Mouse (Mus musculus) cerebral cortex, adult 2 months (tissue): Measurements from ENCODE around the gene Dnah8.

Experiments used
- WGBS: fragments of 180-500 bp; shearing (Covaris S2); methylation state at CpG from one replicate; pipeline ENCODE4 v1.1.7; 2018; 5-methylcytosine and 5-hydroxymethylcytosine counted together

Gene Dnah8

GRCm38 (mm10) chr17:30825731-30826304 lies 201.7 kb downstream of the Dnah8 start:
- WGBS: 38% methylated on average over 11 of the region's 11 CpGs

DNA sequence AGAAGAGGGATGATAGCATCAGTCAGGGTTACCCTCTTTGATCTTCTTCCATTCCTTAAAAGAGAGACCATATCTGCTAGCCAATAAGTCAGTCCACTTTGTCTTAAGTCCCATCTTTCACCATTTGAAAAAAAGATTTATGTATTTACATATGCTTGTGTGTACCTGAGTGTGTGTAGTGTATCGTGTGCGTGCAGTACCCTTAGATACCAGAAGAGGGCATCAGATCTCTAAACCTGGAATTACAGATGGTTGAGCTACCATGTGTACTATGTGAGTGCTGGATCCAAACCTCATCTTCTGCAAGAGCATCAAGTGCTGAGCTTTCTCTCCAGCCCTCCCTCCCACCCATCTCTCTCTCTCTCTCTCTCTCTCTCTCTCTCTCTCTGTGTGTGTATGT lies 207.0 kb downstream of the Dnah8 start:
- WGBS: 99% methylated on average over 2 of the region's 2 CpGs

DNA sequence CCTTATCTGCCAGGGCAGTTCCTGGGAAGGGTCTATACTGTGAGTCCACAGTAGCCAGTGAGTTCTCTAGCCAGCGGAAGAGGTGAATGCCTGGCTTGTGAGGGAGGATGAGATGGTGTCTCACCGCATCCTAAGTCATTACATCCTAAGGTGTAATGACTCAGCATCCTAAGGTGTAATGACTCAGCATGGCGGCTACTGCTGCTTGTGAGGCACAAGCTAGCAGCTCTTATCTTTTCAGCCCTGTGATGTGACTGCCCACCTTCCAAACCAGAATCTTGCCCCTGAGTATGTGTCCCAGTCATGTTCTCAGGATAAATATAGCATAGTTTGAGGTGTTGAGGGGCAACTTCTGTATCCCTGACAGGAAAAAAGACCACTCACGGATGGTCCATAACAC lies 211.3 kb downstream of the Dnah8 start:
- 85% methylated on average over 4 of the region's 4 CpGs for WGBS

DNA sequence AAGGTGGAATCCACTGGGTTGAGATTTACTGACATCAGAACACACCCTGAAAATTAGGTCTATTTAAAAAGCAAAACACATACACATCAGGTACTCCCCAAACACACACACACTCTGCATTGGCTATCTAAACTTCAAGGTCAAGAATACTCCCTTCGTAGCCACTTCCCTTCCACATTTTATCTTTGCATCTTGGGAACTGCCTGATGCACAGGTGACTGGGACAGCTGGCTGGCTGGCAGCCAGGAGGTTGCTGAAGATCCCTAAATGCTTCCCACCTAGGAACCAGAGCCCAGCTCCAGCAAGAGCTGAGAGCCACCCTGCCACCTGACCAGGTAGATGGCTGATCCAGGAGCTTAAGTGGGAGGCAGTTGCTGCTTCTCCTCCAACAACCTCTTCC lies 212.9 kb downstream of the Dnah8 start:
- 81% methylated on average over 1 of the region's 1 CpGs for WGBS

- 68% methylated on average over 9 of the region's 9 CpGs for WGBS
Observed at GRCm38 (mm10) chr17:30840046-30840445, 215.9 kb downstream of the Dnah8 start.

DNA sequence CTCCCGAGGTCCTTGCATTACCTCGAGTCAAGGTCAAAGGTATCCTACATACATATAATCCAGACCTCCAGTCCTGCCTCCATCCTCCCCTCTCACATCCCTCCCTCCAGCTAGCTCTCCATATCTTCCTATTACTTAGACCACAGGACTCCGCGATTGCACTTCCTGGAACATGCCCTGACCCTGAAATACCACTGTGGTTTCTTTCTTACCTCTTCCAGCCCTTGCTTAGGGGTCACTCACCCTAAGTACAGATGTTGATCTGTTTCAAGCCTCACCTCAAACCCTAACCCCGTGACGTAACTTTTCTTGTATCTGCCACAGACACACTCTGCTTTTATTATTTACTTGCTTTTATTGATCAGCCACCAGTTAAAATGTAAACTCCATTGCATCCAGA lies 218.2 kb downstream of the Dnah8 start:
- 85% methylated on average over 6 of the region's 6 CpGs for WGBS

DNA sequence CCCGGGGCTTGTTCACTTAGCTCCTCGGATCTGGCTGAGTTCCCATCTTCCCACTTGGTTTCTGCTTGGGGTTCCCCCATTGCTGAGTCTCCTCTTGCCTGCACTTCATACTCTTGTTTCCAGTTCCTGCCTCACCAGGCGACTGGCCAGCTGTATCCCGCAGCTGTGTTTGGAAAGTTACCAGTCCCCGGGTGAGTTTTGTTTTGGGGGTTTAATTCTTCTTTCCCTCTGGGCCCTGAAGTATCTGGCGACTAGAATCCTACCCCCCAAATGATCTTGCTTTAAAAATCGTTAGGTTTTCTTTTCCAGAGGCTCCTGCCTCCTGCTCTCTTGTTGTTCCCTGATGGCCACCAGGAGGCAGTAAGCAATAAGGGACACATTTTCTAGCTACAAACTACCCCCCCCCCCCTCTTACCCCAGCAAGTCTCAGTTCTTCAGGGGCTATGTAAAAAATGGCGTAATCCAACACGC lies 220.2 kb downstream of the Dnah8 start:
- 51% methylated on average over 9 of the region's 9 CpGs for WGBS

DNA sequence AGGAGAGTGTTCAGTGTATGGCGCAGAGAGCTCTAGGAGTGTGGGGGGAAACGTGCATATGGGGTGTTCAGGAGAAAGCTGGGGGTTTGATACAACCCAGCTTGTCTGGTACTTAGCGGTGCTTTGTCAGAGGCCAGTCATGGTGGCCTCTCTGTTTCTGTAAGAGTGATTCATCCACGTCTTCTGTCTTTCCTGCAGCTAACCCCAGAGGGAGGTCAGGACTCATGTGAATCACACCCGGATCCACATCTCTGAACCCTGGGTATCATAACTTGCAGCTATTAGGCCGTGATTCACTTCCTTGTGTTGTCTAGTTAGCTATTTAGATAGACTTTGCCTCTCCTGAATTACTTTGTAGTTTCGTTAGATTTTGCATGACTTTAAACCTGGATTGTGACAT lies 223.3 kb downstream of the Dnah8 start:
- 94% methylated on average over 7 of the region's 7 CpGs for WGBS

- 96% methylated on average over 5 of the region's 5 CpGs for WGBS
Observed at GRCm38 (mm10) chr17:30848086-30848485, 223.9 kb downstream of the Dnah8 start.

DNA sequence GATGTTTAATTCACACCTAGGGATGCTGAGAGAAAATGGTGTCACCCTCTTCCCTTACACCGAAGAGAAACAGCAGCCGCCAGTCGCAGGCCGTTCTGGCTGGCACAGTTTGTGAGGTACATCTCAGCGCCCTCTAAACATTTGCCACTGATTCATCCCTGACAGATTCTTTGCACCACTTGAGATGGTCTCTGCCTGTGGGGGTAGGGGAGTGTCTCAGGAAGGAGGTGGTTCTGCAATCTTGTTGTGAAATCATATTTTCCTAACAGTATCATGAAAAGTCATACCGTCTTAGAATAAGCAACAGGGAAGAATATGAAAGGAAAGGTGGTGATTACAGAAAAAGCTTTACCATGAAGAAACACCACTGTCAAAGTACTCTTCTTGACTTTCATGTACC lies 224.7 kb downstream of the Dnah8 start:
- WGBS: 69% methylated on average over 6 of the region's 6 CpGs

- 97% methylated on average over 12 of the region's 12 CpGs for WGBS
Observed at GRCm38 (mm10) chr17:30849813-30850212, 225.7 kb downstream of the Dnah8 start.

GRCm38 (mm10) chr17:30857347-30857746 lies 233.2 kb downstream of the Dnah8 start:
- 91% methylated on average over 5 of the region's 5 CpGs for WGBS

DNA sequence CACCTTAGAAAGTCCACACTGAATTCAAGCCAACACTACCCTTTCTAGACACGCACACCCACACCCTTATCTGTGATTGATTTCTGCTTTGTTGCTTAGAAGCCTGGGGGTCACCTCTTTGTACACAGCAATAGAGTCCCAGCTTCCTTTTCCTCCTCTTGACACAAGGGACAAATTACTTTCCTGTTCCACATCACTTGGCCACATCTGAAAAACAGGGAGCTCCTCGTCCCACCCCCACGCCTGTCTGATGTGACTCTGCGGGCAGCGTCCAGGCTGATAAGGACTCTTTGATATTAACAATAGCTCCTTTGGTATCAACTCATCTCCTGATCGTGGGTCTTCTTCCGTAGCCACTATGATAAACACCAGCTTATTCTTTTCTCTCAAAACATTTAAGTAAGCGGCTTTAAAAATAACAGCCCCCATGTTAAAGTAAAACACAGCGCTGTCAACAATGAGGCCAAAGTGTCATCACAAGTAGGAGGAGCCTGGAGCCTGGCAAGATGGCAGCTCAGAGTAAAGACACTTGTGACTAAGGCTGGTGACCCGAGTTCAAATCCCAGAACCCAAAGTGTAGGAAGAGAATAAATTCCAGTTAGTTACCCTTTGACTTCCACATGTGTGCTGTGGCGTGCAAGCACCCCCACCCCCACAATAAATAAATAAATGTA lies 234.6 kb downstream of the Dnah8 start:
- WGBS: 75% methylated on average over 11 of the region's 11 CpGs

DNA sequence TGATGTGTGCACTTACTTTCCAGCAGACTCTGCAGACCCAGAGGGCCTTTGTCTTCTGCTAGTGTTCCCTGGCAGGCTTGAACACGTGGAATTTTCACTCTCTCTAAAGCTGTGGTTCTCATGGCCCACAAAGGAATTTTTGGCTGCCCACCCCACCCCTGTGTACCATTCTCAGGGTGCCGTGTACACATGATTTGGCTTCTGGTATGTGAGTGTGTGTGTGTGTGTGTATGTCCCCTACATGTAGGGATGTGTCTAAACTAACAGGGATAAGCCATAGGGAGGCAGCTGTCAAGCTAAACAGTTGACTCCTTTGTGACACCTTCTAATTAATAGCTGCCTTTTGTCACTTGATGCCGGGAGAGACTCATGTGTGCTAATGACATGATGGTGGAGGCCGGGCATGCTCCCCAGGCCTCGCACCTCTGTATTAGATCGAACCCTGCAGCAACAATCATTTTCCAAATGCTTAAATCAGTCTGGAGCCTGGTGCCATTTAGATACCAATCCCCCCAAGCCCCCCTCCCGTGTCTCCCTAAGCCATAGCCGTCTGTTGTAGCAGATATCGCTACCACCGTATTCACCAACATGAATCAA lies 235.9 kb downstream of the Dnah8 start:
- WGBS: 76% methylated on average over 10 of the region's 10 CpGs

DNA sequence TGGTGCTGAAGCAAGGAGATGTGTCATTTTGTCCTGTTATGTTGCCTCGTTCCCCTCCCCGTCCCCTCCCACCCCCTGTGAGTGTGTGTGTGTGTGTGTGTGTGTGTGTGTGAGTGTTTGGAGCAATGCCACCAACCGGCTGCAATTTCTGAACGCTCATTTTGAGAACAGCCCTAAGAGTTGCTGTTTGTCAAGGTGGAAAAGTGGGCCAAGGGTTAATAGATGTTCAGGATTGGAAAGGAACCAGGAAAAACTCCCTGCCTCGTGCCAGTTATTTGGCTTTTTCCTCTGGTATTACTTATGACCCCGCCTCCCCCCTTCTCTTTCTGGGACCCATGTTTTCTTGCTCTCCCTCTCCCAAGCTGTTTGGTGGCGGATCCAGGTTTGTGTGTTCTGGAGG lies 236.5 kb downstream of the Dnah8 start:
- 56% methylated on average over 7 of the region's 7 CpGs for WGBS

GRCm38 (mm10) chr17:30866281-30866680 lies 242.1 kb downstream of the Dnah8 start:
- 52% methylated on average over 8 of the region's 8 CpGs for WGBS

GRCm38 (mm10) chr17:30866966-30867365 lies 242.8 kb downstream of the Dnah8 start:
- 42% methylated on average over 9 of the region's 9 CpGs for whole genome bisulfite sequencing

DNA sequence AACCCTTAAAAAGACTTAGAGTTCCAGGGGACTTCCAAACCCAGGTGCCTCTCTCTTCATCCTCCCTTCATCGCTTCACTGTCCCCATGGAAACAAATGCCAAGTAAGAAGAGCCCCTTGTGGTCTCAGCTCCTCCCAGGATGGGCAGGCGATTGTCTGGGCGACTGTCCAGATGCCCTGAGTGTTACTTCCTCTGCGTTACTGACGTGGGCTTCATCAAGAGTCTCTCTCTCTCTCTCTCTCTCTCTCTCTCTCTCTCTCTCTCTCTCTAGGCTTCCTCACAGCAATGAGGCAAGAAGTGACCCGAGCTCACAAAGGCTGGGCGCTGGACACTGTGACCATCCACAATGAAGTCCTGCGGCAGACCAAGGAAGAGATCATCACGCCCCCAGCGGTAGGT lies 246.9 kb downstream of the Dnah8 start:
- WGBS: 37% methylated on average over 10 of the region's 10 CpGs

DNA sequence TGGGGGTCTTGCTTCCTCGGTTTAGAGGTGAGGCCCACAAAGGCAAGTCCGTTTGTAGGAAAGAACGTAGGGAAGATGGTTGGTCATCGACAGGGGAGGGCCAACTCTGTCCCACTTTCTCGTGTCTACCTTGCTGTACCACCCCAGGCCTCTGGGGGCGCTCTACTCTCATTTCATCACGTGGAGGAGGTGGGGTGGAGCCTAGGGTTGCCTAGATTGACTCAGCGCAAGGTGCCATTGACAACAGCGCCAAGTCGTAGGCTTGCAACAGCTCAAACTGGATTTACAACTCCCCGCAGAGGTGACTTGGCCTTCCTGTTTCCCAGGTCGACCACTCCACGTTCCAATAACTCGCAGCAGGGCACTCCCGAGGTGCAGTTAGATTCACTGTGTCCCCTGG lies 250.1 kb downstream of the Dnah8 start:
- WGBS: 67% methylated on average over 15 of the region's 15 CpGs

DNA sequence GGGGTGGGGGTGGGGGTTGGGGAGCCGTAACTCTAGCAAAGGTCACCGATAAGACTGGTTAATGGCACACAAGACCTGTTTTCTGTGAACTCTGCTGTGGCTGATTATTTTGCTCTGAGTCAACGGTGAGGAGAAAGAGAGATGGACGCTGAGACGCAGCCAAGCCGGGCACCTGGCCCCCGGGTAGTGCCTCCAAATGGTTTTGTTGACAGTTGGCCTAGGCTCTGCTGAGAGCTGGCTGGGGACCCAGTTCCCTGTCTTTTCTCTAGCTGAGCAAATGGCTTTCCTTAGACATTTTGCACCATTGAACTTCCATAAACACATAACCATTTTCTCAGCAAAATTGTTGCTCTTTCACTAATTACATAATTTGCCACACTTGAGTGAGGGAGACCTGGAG lies 253.3 kb downstream of the Dnah8 start:
- WGBS: 60% methylated on average over 7 of the region's 7 CpGs

- 76% methylated on average over 6 of the region's 6 CpGs for WGBS
Observed at GRCm38 (mm10) chr17:30878626-30879025, 254.5 kb downstream of the Dnah8 start.

- 92% methylated on average over 3 of the region's 3 CpGs for WGBS
Observed at GRCm38 (mm10) chr17:30880391-30880790, 256.2 kb downstream of the Dnah8 start.

DNA sequence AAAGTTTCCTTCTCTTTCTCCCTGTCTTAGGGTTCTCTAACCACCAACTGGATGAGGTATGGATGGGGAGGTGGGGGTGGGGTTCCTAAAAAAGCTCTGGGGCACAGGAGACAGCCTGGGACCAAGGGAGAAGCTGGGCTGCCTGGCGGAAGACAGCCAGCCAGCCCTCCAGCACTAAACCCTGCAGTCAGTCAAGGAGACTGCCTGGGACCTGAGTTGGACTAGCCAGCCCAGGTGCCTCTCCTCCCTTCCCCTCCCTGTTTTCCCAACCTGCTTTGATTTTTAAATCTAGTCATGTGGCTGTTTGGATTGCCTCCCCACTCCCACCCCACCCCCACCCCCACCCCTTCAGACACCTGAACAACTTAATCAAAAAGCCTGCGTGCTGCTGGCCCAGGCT lies 256.8 kb downstream of the Dnah8 start:
- WGBS: 88% methylated on average over 2 of the region's 2 CpGs
